Mouse (Mus musculus) thymus, postnatal 14 days (tissue): ENCODE measurements around the gene Gm3106.
"Not testable (repeated sequence)": the region's sequence is repeated elsewhere in the genome, so short reads cannot be mapped to it uniquely, and the experiment has no call there.

Experiments used
- DNase-seq: peaks from one replicate; pipeline ENCODE4 v3.0.0; 2021

Gm3106 gene

DNA sequence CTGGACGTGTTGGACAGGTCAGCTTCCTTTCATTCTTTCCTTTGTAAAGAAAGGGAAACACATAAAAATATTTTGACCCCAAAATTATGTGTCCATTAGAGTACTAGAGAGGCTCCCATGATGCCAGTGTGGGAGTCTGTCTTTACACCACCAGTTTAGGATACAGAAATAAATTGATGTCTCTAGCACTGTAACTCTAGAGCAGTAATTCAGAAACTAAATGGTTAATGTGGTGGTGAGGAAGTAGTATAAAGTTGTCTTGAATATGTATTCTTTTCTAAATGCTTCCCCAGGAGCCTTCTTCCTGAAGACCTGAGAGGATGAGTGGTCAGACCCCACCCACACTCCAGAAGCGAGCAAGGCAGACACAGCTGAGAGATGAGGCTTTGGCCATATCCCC is at the start of gene Gm3106:
TSS of gene Gm3106 (plus strand) at position 301 of the 400 bp plus-strand sequence.
- DNase-seq: not testable (repeated sequence)
